Mouse (Mus musculus) spleen, postnatal 4 days (tissue): Measurements from ENCODE around the gene Itga10.
"Not testable (repeated sequence)": the region's sequence is repeated elsewhere in the genome, so short reads cannot be mapped to it uniquely, and the experiment has no call there.

Source experiments
- DNase-seq, 2 experiments: peaks; one replicate each; pipeline ENCODE4 v3.0.0; 2022; ENCODE audit warnings: low spot score in 2 of 2

Gene Itga10

DNA sequence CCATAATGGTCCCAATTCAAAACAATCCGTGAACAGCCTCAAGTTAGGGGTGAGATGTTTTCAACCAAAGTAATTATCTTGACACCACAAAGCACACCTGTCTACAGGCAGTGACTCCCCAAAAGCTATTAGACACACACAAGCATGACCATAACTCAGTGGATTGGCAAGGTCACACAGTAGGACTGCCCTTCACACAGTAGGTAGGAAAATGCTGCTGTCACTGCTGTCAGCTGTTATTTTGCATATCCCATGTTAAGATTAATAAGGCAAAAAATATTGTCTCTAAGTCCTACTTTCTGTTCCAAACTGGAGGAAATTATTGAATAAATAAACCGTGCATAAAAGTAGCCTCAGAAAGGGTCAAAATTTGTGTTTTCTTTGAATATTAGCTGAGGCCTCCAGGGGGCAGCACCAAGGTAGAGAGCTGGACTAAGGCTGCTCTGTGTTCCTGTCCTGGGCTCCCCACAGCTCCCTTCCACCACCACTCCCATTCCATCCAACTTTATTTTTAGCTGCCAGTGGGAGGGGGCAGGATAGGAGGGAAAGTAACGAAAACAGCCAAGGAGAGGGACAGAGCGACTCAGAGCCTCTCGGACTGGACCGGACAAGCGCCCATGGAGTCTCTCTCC is at the start of gene Itga10:
Gene Itga10, plus strand, starts transcription at position 567 of the 632 bp plus-strand sequence.
- DNase-seq: peak in 1 of 2 experiments; percentile 70

DNA sequence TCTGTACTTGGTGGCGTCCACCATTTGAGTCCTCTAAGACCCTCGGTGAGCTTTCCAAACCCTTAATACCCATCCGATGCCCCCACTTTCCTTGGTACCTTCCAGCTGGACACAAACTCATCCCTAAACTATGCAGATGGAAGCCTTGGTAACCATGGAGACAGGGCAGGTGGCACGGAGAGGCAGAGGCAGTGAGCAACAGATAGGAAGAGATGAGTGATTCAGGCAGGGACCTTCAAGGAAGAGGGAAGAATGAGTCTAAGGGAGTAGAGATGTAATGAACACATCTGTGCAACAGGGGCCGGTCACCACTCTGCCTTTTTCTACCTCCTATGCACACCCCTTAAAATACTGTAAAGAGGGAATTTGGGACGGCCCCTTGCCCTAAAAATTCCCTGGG is 49.7 kb upstream of the Itga10 start:
- no peak for DNase-seq

DNA sequence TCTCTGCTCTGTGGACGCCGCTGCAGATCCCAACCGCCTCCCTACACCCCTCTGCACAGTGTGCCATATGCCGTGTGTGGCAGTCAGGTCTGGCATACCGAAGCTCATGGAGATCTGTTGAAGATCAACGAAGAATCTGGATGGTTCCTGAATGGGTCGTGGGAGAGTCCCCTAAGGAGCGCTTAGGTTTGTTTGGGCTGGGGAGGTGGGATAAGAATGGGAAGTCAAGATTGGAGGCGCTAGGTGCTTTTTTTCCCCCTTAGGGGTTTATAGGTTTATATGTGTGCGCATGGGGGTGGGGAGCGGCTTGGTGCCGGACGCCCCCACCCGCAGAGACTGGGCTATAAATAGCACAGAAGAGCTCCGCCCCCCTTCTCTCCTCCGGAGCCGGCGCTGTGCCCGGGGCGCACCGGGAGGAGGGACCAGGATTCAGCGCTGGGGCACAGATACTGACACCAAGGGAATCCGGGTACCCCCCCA is 49.1 kb upstream of the Itga10 start, which contains the start of gene Ankrd34a:
Gene Ankrd34a, plus strand, starts transcription at position 409 of the 480 bp plus-strand sequence.
- no peak for DNase-seq

DNA sequence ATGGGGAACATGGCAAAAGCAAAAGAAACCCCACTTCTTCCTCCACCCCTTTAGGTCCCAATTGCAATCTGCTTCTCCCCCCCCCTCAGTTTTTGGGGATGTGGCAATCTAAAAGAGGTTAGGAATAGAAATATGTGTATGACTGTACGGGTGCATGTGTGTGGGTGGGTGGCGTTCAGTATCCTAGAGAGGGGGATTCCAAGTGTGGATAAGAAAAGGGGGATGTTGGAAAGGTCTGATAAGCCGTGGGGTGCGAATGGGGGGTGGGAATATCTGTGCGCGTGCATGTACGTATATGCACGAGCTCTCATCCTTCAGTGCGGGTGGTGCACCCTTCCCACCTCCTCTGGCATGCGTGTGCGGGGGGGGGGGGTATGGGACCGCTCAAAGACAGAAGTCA is 48.5 kb upstream of the Itga10 start:
- no peak for DNase-seq

DNA sequence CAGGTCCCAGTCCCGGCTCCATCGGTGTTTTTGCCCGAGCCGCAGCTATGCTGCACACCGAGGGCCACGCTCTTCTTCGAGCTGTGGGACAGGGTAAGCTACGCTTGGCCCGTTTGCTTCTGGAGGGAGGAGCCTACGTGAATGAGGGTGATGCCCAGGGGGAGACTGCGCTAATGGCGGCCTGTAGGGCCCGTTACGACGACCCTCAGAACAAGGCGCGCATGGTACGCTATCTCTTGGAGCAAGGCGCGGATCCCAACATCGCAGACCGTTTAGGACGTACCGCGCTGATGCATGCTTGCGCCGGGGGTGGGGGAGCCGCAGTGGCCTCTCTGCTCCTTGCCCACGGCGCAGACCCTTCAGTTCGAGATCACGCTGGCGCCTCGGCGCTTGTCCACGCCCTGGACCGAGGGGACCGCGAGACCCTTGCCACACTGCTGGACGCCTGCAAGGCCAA is 47.9 kb upstream of the Itga10 start:
- no peak for DNase-seq

DNA sequence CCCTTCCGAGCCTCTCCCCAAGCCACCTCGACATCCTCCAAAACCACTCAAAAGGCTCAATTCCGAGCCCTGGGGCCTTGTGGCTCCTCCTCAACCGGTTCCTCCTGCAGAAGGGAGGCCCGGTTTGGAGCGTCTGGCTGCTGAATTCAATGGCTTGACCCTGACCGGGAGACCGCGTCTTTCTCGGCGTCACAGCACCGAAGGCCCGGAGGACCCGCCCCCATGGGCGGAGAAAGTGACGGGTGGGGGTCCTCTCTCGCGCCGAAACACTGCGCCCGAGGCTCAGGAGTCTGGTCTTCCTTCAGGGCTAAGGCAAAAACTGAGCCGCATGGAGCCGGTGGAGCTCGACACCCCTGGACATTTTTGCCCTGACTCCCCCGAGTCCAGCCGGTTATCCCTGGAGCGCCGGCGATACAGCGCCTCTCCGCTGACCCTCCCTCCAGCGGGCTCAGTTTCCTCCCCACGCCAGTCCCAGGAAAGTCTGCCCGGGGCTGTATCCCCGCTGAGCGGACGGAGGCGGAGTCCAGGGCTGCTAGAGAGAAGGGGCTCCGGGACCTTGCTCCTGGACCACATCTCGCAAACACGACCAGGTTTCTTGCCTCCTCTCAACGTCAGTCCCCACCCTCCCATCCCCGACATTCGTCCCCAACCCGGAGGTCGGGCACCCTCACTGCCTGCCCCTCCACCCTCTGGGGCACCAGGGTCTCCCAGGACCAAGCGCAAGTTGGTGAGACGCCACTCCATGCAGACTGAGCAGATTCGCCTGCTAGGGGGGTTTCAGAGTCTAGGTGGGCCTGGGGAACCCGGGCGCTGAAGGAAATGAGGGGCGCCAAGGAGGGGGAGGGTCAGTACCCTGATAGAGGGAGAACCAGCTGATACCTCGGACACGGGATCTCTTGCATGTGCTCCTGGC is 47.0 kb upstream of the Itga10 start:
- no peak for DNase-seq

DNA sequence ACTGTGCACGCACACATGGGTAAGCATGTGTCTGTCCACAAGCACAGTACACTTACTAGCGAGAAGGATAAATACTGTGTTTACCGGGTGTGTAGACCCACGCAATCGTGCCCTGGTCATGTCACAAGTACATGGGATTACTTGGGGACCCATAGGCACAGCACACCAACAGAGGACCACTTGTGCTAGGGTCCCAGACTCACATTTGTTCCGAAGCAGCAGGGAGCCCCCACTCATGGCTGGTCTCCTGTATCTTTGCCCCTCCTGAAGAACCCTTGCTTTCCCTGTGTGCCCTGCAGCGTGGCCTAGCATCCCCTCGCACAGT is 46.4 kb upstream of the Itga10 start:
- no peak for DNase-seq

DNA sequence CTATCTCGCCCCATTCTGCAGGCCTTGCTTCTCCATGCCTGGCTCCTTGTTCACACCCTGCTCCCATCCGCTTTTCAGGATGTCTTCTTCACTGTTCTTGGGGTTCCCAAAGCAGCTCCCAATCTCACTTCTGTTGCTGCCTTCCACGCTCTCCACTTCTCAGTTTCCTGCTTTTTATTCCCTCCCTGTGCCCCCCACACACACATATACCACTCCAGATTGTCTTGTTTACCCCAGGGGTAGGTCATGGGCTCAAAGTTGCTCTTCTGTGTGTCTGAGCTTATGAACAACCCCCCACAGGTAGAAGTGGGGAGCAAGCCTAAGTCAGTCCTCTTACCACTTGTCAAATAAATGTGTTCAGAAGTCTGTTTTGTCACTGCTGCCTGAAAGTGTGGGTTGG is 46.0 kb upstream of the Itga10 start:
- no peak for DNase-seq

DNA sequence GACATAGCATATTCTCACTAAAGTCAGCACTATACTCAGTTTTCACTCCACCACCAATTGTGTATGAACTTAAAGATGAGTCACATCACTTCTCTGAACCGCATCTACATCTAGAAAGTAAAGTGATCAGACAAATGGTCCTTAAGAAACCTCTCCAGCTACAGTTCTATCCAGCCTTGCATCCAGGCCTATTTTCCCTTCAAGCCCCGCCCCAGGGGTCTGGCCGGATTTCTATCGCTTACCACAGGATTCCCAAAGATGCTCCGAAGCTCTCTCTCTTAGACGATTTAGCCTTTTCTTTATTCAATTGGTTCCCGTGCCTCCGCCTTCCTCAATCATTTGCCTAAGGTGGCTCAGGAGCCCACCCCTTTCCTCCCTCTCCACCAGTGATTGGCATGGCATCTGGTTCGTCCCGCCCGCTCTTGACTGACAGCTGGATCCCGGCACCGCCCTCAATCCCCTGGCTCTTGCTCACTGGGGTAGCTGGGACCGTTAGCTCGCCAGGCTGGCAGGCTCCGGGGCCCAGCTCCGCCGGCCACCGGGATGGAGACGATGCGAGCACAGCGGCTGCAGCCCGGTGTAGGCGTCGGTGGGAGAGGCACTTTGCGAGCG is 44.6 kb upstream of the Itga10 start, which contains the start of gene Lix1l:
Gene Lix1l, plus strand, starts transcription at position 511 of the 612 bp plus-strand sequence.
- DNase-seq: peak; percentile 75 to 83

DNA sequence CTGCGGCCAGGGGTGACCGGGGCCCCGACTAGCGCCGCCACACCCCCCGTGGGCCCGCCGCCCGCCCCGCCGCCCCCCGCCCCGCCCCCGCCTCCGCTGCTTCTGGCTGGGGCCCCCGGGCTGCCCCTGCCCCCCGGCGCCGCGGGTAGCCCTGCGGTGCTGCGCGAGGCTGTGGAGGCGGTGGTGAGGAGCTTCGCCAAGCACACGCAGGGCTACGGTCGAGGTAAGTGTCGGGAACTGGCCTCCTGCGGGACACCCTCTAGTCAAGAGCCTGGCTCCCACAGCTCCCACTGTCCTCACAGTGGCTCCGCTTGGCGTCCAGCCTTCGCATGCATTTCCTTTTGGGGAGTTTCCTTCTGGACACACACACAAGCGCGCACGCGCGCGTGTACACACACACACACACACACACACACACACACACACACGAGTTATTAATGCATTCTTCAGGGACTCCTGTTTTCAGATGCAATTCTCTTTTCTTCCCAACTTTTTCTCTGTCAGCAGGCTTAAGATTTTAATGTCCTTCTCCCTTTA is 44.1 kb upstream of the Itga10 start:
- no peak for DNase-seq

DNA sequence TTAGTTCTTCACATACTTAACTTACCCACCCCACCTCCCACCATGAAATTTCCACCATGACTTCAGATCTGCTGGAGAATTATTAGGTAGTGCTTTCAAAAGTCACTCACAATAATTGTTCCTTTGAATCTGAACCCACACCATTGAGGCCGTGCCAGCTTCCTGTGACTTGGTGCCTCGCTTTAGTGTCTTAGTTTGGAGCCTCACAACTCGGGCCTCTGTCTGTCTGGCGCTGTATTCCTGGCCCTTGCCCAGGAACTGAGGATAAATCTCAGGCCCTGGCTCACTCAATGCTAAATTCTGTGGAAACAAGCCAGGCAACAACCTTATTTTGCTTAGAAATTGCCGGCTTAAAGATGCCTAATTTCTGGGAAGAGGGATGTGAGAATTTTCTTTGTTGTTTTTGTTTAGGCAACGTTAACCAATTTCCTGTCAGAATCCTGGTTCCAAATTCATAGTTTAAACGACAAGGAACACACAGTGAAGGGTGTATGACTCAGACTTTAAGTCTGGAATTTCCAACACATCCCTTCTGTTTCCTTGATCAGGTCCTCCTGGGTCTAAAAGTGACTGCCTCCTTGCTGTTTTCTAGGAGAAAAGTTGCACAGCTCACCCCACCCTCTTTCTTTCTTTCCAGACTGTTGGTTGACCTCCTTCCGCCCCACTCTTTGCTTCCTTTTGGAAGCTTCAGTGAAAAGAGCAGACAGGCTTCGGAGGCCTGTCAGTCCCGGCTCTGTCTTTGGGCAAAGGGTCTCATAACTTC is 43.3 kb upstream of the Itga10 start:
- no peak for DNase-seq

DNA sequence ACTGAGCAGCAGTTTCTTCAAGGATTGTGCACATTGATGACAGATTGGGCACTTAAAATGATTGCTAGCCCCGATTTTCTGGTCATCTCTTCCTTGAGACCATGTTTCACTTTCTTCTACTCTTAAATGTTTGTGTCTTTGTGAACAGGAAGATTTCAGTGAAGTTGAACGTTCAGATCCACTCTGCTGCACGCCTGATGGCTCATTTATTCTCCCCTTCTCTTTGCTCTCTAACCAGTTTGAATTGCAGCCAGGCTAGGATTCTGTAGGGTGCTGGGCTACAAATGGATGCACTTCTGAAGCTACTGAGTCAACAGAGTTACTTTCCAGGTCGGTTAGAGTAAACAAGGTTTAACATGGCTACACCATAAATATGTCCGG is 42.7 kb upstream of the Itga10 start:
- DNase-seq: no peak

DNA sequence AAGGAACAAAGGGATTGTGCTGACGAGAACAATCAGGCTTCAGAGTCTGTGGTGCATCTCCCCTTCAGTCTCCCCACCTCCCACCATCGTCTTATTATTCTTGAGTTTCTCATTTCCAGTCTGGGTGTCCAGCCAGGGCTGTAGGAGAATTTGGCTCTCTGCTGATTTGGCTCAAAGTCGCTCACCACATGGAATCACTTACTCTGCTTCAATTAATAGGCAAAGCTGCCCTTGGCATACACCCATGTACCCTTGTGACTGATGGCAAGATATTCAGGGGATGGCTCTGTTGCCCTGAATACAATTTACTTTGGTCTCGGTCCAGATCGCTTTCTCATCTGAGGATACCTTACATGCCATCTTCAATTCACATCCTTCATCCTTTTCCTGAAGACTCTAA is 42.1 kb upstream of the Itga10 start:
- DNase-seq: no peak

DNA sequence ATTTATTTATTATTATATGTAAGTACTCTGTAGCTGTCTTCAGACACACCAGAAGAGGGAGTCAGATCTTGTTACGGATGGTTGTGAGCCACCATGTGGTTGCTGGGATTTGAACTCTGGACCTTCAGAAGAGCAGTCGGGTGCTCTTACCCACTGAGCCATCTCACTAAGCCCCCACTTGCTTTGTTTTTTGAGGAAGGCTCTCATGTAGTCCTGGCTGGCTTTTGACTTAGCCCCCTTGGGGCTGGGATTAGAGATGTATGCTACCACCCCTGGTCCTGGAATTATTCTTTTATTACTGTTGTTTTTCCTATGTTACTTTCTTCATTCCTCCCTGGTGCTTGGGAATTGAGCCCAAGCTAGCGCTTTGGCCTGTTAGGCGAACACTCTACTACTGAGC is 39.4 kb upstream of the Itga10 start:
- not testable (repeated sequence) for DNase-seq

DNA sequence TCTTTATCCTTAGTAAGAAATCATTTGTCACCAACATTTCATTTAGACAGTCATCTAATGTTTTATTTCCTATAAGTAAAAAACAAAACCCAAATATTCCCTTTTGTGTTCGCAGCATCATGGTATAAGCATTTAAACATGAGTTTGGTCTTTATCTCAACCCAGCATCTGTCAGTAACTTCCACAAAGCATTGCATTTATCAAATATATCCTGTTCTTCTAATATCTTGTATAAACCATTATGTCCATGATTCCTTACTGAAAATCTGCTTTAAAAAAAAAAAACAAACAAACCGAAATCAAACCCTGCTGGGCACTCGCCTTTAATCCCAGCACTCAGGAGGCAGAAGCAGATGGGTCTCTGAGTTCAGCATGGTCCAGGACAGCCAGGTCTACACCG is 38.8 kb upstream of the Itga10 start:
- no peak for DNase-seq

DNA sequence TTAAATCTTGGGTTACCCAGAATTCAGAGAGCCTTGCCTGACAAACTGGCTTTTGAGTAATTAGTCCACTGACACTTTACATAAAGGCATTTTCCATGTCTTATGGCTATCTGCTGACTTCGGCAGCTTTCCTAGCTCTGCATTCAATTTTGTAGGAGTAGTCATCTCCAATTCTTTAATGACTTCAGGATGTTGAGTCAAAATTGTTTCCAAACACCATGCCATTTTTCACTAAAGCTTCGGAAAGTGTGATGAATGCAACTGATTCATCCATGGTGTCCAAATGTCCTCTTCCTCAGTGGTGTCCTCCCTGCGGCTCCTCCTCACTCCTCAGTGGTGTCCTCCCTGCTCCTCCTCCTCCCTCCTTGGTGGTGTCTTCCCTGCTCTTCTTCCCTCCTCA is 27.4 kb upstream of the Itga10 start:
- DNase-seq: no peak

DNA sequence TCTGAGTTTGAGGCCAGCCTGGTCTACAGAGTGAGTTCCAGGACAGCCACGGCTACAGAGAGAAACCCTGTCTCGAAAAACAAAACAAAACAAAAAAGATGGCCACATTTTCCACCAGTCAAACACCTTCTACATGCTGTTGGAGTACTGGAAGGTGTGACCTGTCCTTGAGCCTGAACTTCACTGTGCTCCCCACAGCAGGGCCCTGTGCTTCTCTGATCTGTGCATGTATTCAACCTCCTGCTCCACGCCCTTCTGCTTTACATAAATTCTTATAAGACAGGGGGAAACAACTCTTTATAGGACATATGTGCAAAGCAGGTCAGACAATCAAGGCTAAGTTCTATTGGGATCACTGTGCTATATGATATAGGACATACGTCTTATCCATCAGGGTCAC is 22.2 kb upstream of the Itga10 start:
- no peak for DNase-seq

DNA sequence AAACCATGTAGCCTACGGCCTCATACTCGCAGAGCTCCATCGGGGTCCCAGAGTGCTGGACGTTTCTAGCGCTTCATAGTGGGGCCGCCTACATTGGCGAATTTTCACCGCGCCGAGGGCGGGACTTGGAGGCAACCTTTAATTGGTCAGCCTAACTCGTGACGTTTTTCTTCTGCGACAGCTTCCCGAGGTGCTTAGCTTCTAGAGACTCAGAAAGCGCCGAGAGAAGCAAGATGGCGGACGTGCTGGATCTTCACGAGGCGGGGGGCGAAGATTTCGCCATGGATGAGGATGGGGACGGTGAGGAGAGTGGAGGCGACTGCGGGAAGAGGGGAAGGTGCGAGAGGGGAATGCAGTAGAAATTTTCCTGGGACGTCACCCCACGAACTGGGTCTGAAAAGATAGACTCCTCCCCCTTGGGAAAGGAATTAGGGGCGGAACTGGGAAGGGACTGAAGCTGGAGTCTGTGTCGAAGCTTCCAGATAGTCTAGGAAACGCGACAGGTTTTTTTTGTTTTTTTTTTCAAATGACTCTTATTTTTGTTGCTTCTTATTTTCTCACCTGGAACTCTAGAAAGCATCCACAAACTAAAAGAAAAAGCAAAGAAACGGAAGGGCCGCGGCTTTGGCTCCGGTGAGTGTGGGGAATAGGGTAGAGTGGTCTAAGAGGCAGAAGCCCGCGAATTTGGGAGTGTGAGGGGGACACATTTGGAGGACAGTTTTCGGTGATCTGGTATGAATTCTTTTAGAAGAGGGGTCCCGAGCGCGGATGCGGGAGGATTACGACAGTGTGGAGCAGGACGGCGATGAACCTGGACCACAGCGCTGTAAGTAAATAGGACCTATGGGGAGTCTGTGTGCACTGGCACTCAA is 15.4 kb upstream of the Itga10 start, which contains the start of gene Rbm8a:
Gene Rbm8a, plus strand, starts transcription at position 205 of the 872 bp plus-strand sequence.
- peak; percentile 93 to 95 for DNase-seq

DNA sequence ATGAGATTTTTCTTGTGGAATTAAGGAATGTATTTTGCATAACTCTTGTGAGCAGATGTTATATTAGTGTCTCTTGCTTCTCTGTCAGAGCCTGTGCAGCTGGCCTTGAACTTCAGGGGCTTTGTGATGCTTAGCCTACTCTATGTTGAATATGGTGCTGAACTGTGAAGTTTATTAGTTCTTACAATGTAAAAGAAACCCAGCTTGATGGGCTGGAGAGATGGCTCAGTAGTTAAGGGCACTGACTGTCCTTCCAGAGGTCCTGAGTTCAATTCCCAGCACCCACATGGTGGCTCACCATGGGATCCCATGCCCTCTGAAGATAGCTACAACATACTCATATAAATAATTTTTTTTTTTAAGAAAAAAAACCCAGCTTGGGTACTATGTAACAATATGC is 13.3 kb upstream of the Itga10 start:
- DNase-seq: no peak

DNA sequence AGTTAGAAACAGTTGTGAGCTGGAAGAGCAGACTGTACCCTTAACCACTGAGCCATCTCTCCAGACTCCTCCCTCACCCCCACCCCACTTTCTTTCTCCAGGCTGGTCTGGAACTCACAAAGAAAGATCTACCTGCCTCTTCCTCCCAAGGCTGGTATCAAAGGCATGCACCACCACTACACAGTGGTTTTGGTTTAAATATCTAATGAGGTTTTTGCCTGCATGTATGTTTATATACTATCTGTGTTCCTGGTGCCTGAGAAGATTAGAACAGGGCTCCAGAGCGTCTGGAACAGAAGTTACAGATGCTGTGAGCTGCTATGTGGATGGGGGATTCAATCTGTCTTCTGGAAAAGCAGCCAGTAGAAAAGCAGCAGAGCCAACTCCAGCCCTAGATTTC is 11.4 kb upstream of the Itga10 start:
- no peak for DNase-seq
